9 mouse cellular contexts compared by ENCODE assay signal in genomic region chr6:113471297-113471936, GRCm38 (mm10). TPM values are rescaled to one million over a fixed set of nuclear protein-coding genes. Genes with fewer than 3 reads are reported as not detected.
DNase-seq lines count a peak whose midpoint lies in the region; ATAC-seq and TF ChIP-seq lines count a peak whose summit lies in the region.
"Had no signal": no experiment of that assay in that cellular context is flagged by ENCODE, and none has a peak within 500 bp of the region (broad histone marks: within the 10 kb centered on the region; RNA-seq: fewer than 3 reads in every experiment).

Gene Il17rc (plus strand): TSS chr6:113471427.

- no peak within 1 kb of the TSS for H3K27ac ChIP-seq in forebrain, embryonic 11.5 days (ENCODE audit: low read depth, low read length)
- H3K27ac ChIP-seq in forebrain, embryonic 14.5 days (ENCODE audit: low read depth, low read length) = no peak within 1 kb of the TSS; the same call in 1 of the 2 replicates
- no peak within 1 kb of the TSS for H3K27ac ChIP-seq in embryonic facial prominence, embryonic 11.5 days (replicated peaks; ENCODE audit: low read depth, low read length)
- peak within 1 kb of the TSS in 1 of 2 experiments; percentile 35; a peak in 1 of 4 replicates for H3K27ac ChIP-seq in heart, embryonic 14.5 days (replicated peaks in 1 of 2; ENCODE audit: control insufficient read depth in 1 of 2, insufficient read depth in 1 of 2, low read depth in 2 of 2, low read length in 2 of 2)
- peak within 1 kb of the TSS; percentile 82 for H3K27ac ChIP-seq in kidney, postnatal 0 days

- H3K9me3 ChIP-seq in forebrain, embryonic 11.5 days (ENCODE audit: control insufficient read depth, low read length) = no peaks in the 10 kb centered on the region
- H3K9me3 ChIP-seq in forebrain, embryonic 14.5 days (replicated peaks; ENCODE audit: control insufficient read depth, low read length) = no peaks in the 10 kb centered on the region
- H3K9me3 ChIP-seq in embryonic facial prominence, embryonic 11.5 days (replicated peaks; ENCODE audit: control insufficient read depth, low read length) = no peaks in the 10 kb centered on the region
- no peaks in the 10 kb centered on the region for H3K9me3 ChIP-seq in heart, embryonic 14.5 days (ENCODE audit: control insufficient read depth, low read length)
- H3K9me3 ChIP-seq in kidney, postnatal 0 days (replicated peaks; ENCODE audit: low read length) = no peaks in the 10 kb centered on the region

- H3K9ac ChIP-seq in forebrain, embryonic 11.5 days (ENCODE audit: low read length) = peak within 1 kb of the TSS; percentile 6; the same call in 1 of the 2 replicates
- H3K9ac ChIP-seq in forebrain, embryonic 14.5 days (ENCODE audit: low read length) = no peak within 1 kb of the TSS; the same call in 1 of the 2 replicates
- peak within 1 kb of the TSS; percentile 19; the same call in 1 of the 2 replicates for H3K9ac ChIP-seq in embryonic facial prominence, embryonic 11.5 days (replicated peaks; ENCODE audit: low read length)
- H3K9ac ChIP-seq in heart, embryonic 14.5 days (ENCODE audit: low read length) = peak within 1 kb of the TSS; percentile 70
- H3K9ac ChIP-seq in kidney, postnatal 0 days (ENCODE audit: low read depth, low read length) = peak within 1 kb of the TSS; percentile 69

- no peaks in the 10 kb centered on the region for H3K36me3 ChIP-seq in forebrain, embryonic 11.5 days (ENCODE audit: control insufficient read depth, insufficient read depth, low read length)
- H3K36me3 ChIP-seq in forebrain, embryonic 14.5 days (ENCODE audit: control insufficient read depth, insufficient read depth, low read length) = no peaks in the 10 kb centered on the region
- no peaks in the 10 kb centered on the region for H3K36me3 ChIP-seq in embryonic facial prominence, embryonic 11.5 days (replicated peaks; ENCODE audit: control insufficient read depth, insufficient read depth, low read depth, low read length)
- no peaks in the 10 kb centered on the region for H3K36me3 ChIP-seq in heart, embryonic 14.5 days (ENCODE audit: control insufficient read depth, insufficient read depth, low read length)
- no peaks in the 10 kb centered on the region for H3K36me3 ChIP-seq in kidney, postnatal 0 days (ENCODE audit: insufficient read depth, low read length)
- H3K36me3 ChIP-seq: G1E had no signal

- H3K27me3 ChIP-seq in forebrain, embryonic 11.5 days (ENCODE audit: control insufficient read depth, insufficient read depth, low read length) = peaks cover 7% of the 10 kb centered on the region
- peaks cover 14% of the 10 kb centered on the region; the same call in 1 of the 2 replicates for H3K27me3 ChIP-seq in forebrain, embryonic 14.5 days (replicated peaks; ENCODE audit: control insufficient read depth, insufficient read depth, low read length)
- peaks cover 17% of the 10 kb centered on the region for H3K27me3 ChIP-seq in embryonic facial prominence, embryonic 11.5 days (ENCODE audit: control insufficient read depth, insufficient read depth, low read length)
- H3K27me3 ChIP-seq in heart, embryonic 14.5 days (ENCODE audit: control insufficient read depth, insufficient read depth, low read length) = peaks cover 23% of the 10 kb centered on the region; the same call in 1 of the 2 replicates
- no peaks in the 10 kb centered on the region for H3K27me3 ChIP-seq in kidney, postnatal 0 days (ENCODE audit: insufficient read depth, low read length)

- no peak for ATAC-seq in forebrain, embryonic 11.5 days (replicated peaks; ENCODE audit: low FRiP score)
- no peak for ATAC-seq in forebrain, embryonic 14.5 days
- no peak for ATAC-seq in embryonic facial prominence, embryonic 11.5 days (replicated peaks; ENCODE audit: insufficient number of reproducible peaks, low FRiP score, low TSS enrichment, low read depth)
- no peak for ATAC-seq in heart, embryonic 14.5 days (ENCODE audit: insufficient number of reproducible peaks, insufficient read depth, low FRiP score, low read depth)
- peak; percentile 67 for ATAC-seq in kidney, postnatal 0 days (replicated peaks; ENCODE audit: low FRiP score, low read depth)

- DNase-seq in forebrain, embryonic 11.5 days (ENCODE audit: low spot score) = no peak
- DNase-seq in forebrain, embryonic 14.5 days (ENCODE audit: low spot score) = no peak
- DNase-seq in embryonic facial prominence, embryonic 11.5 days (ENCODE audit: low spot score) = peak; percentile 21
- DNase-seq in kidney, postnatal 0 days (ENCODE audit: low spot score) = peak; percentile 75
- DNase-seq in lung, postnatal 14 days = peak; percentile 72
- no peak for DNase-seq in right cerebral cortex, postnatal 14 days
- DNase-seq in embryo, embryonic 11 days = no peak

- WGBS in forebrain, embryonic 11.5 days = 22% methylated on average over 12 of the region's 12 CpGs
- 24% methylated on average over 12 of the region's 12 CpGs for WGBS in forebrain, embryonic 14.5 days
- WGBS in embryonic facial prominence, embryonic 11.5 days = 24% methylated on average over 12 of the region's 12 CpGs
- 11% methylated on average over 12 of the region's 12 CpGs for WGBS in heart, embryonic 14.5 days
- WGBS in kidney, postnatal 0 days = 16% methylated on average over 12 of the region's 12 CpGs

- H3K4me2 ChIP-seq in forebrain, embryonic 11.5 days (ENCODE audit: low read depth, low read length, severe bottlenecking) = peak within 1 kb of the TSS; percentile 19; the same call in 1 of the 2 replicates
- H3K4me2 ChIP-seq in forebrain, embryonic 14.5 days (ENCODE audit: low read length) = no peak within 1 kb of the TSS
- H3K4me2 ChIP-seq in embryonic facial prominence, embryonic 11.5 days (ENCODE audit: low read depth, low read length) = peak within 1 kb of the TSS; percentile 6; the same call in 1 of the 2 replicates
- H3K4me2 ChIP-seq in heart, embryonic 14.5 days (ENCODE audit: low read length) = peak within 1 kb of the TSS; percentile 69
- H3K4me2 ChIP-seq in kidney, postnatal 0 days (ENCODE audit: low read length) = peak within 1 kb of the TSS; percentile 77

- H3K4me1 ChIP-seq in forebrain, embryonic 11.5 days (replicated peaks; ENCODE audit: control insufficient read depth, insufficient read depth, low read length) = peaks cover 8% of the 10 kb centered on the region; the same call in 1 of the 2 replicates
- no peaks in the 10 kb centered on the region for H3K4me1 ChIP-seq in forebrain, embryonic 14.5 days (ENCODE audit: control insufficient read depth, insufficient read depth, low read length)
- H3K4me1 ChIP-seq in embryonic facial prominence, embryonic 11.5 days (ENCODE audit: control insufficient read depth, insufficient read depth, low read length) = peaks cover 6% of the 10 kb centered on the region
- H3K4me1 ChIP-seq in heart, embryonic 14.5 days (ENCODE audit: control insufficient read depth in 2 of 2, insufficient read depth in 2 of 2, low read length in 2 of 2) = peaks cover 16 to 20% of the 10 kb centered on the region in 2 experiments
- H3K4me1 ChIP-seq in kidney, postnatal 0 days (replicated peaks; ENCODE audit: insufficient read depth, low read length) = peaks cover 26% of the 10 kb centered on the region; the same call in 1 of the 2 replicates

- no peak within 1 kb of the TSS for H3K4me3 ChIP-seq in forebrain, embryonic 11.5 days (ENCODE audit: low read depth, low read length)
- no peak within 1 kb of the TSS for H3K4me3 ChIP-seq in forebrain, embryonic 14.5 days (ENCODE audit: low read depth, low read length)
- H3K4me3 ChIP-seq in embryonic facial prominence, embryonic 11.5 days (ENCODE audit: low read depth, low read length) = no peak within 1 kb of the TSS
- peak within 1 kb of the TSS; percentile 22 to 40 for H3K4me3 ChIP-seq in heart, embryonic 14.5 days (ENCODE audit: control insufficient read depth in 1 of 2, insufficient read depth in 1 of 2, low read depth in 1 of 2, low read length in 2 of 2)
- peak within 1 kb of the TSS; percentile 36 for H3K4me3 ChIP-seq in kidney, postnatal 0 days (replicated peaks; ENCODE audit: low read depth, low read length)

- no peak for TF ChIP-seq CTCF in kidney, postnatal 0 days (IDR thresholded peaks at IDR 0.05; ENCODE audit: low read depth)

RNA-seq across cellular contexts. Expression of gene Il17rc, which starts in this region (rescaled TPM):
- polyA plus RNA-seq in forebrain, embryonic 11.5 days (2014; fragmentation: Nextera tagmentation; extraction: Ambion mirVana) = 3.4 and 4.2 TPM in 2 replicates
- 1.3 and 2.0 TPM in 2 replicates for polyA plus RNA-seq in forebrain, embryonic 14.5 days (2014; fragmentation: Nextera tagmentation; extraction: Ambion mirVana)
- 1.3 and 3.5 TPM in 2 replicates for polyA plus RNA-seq in embryonic facial prominence, embryonic 11.5 days (2014; fragmentation: Nextera tagmentation; extraction: Ambion mirVana)
- polyA plus RNA-seq in heart, embryonic 14.5 days (2014; fragmentation: Nextera tagmentation; extraction: Ambion mirVana) = 5.6 and 9.5 TPM in 2 replicates
- polyA plus RNA-seq in kidney, postnatal 0 days (2015; fragmentation: Nextera tagmentation; extraction: Ambion mirVana) = 28.0 and 28.8 TPM in 2 replicates

Comparison
In these comparisons a context has a peak if more than half of its experiments do, and no peak if none do; other contexts are left out.
1. DNase-seq: peak in embryonic facial prominence, embryonic 11.5 days (single experiment), kidney, postnatal 0 days (single experiment) and lung, postnatal 14 days (single experiment); none in forebrain, embryonic 11.5 days (single experiment), forebrain, embryonic 14.5 days (single experiment), right cerebral cortex, postnatal 14 days (single experiment) and embryo, embryonic 11 days (single experiment).
2. H3K4me3 ChIP-seq: peak in heart, embryonic 14.5 days (2 of 2) and kidney, postnatal 0 days (single experiment); none in forebrain, embryonic 11.5 days (single experiment), forebrain, embryonic 14.5 days (single experiment) and embryonic facial prominence, embryonic 11.5 days (single experiment).